8 mouse cellular contexts compared by ENCODE assay signal in genomic region chr4:132301965-132302938, GRCm38 (mm10). TPM values are rescaled to one million over a fixed set of nuclear protein-coding genes. Genes with fewer than 3 reads are reported as not detected.
A peak's percentile ranks its signal among the peaks of the same experiment; 100 is the strongest.
DNase-seq lines count a peak whose midpoint lies in the region; ATAC-seq and TF ChIP-seq lines count a peak whose summit lies in the region.

No protein-coding gene starts in this region.

- WGBS in forebrain, embryonic 14.5 days, result 63% methylated on average over 16 of the region's 16 CpGs
- WGBS in liver, embryonic 14.5 days (ENCODE audit: insufficient replicate concordance), result 56% methylated on average over 16 of the region's 16 CpGs

- peaks cover 29% of the 10 kb centered on the region for H3K4me1 ChIP-seq in erythroblast, embryonic 14.5 days (ENCODE audit: control insufficient read depth)
- H3K4me1 ChIP-seq in forebrain, embryonic 14.5 days (ENCODE audit: control insufficient read depth, insufficient read depth, low read length), result no peaks in the 10 kb centered on the region
- peaks cover 3 to 15% of the 10 kb centered on the region in 2 experiments; a peak in 3 of 4 replicates for H3K4me1 ChIP-seq in liver, embryonic 14.5 days (replicated peaks; ENCODE audit: control insufficient read depth in 2 of 2, insufficient read depth in 2 of 2, low read length in 1 of 2)

- ATAC-seq in erythroblast, adult 5-6 weeks (replicated peaks; ENCODE audit: low FRiP score, poor library complexity, severe bottlenecking), result no peak
- ATAC-seq in forebrain, embryonic 14.5 days, result no peak
- no peak for ATAC-seq in liver, embryonic 14.5 days (ENCODE audit: insufficient read depth)

- no peaks in the 10 kb centered on the region for H3K9me3 ChIP-seq in erythroblast, embryonic 14.5 days (ENCODE audit: control insufficient read depth, low read length)
- no peaks in the 10 kb centered on the region for H3K9me3 ChIP-seq in forebrain, embryonic 14.5 days (replicated peaks; ENCODE audit: control insufficient read depth, low read length)
- H3K9me3 ChIP-seq in liver, embryonic 14.5 days (ENCODE audit: control insufficient read depth, low read length), result no peaks in the 10 kb centered on the region

- H3K36me3 ChIP-seq in erythroblast, embryonic 14.5 days (ENCODE audit: control insufficient read depth), result no peaks in the 10 kb centered on the region
- no peaks in the 10 kb centered on the region for H3K36me3 ChIP-seq in forebrain, embryonic 14.5 days (ENCODE audit: control insufficient read depth, insufficient read depth, low read length)
- H3K36me3 ChIP-seq in liver, embryonic 14.5 days (replicated peaks; ENCODE audit: control insufficient read depth, insufficient read depth, low read depth), result no peaks in the 10 kb centered on the region

- peak overlapping the region; percentile 60; the same call in 1 of the 2 replicates for H3K4me2 ChIP-seq in forebrain, embryonic 14.5 days (ENCODE audit: low read length)
- peak overlapping the region; percentile 78 for H3K4me2 ChIP-seq in liver, embryonic 14.5 days (ENCODE audit: low read depth)

- DNase-seq in CD4-positive helper T cell, adult 2 months (ENCODE audit: low read depth, low spot score), result peak; percentile 48
- DNase-seq in forebrain, embryonic 14.5 days (ENCODE audit: low spot score), result no peak
- no peak for DNase-seq in liver, embryonic 14.5 days (ENCODE audit: low read depth in 3 of 3, low spot score in 3 of 3)
- DNase-seq in left cerebral cortex, adult 9 months (ENCODE audit: low spot score in 2 of 2), result no peak
- no peak for DNase-seq in lung, adult 18-20 months
- no peak for DNase-seq in right cerebral cortex, postnatal 4 days

- peak overlapping the region; percentile 68 for H3K4me3 ChIP-seq in erythroblast, embryonic 14.5 days (replicated peaks)
- peak overlapping the region; percentile 32; the same call in 1 of the 2 replicates for H3K4me3 ChIP-seq in forebrain, embryonic 14.5 days (ENCODE audit: low read depth, low read length)
- H3K4me3 ChIP-seq in liver, embryonic 14.5 days (ENCODE audit: insufficient read depth in 1 of 2, low read depth in 2 of 2, low read length in 2 of 2), result peak overlapping the region; percentile 55 to 64

- H3K27me3 ChIP-seq in erythroblast, embryonic 14.5 days (ENCODE audit: control insufficient read depth), result no peaks in the 10 kb centered on the region
- H3K27me3 ChIP-seq in forebrain, embryonic 14.5 days (replicated peaks; ENCODE audit: control insufficient read depth, insufficient read depth, low read length), result no peaks in the 10 kb centered on the region
- no peaks in the 10 kb centered on the region for H3K27me3 ChIP-seq in liver, embryonic 14.5 days (ENCODE audit: control insufficient read depth, insufficient read depth, low read length)

- TF ChIP-seq EP300 in liver, embryonic 14.5 days (IDR thresholded peaks at IDR 0.05; ENCODE audit: low read depth), result no peak

- TF ChIP-seq CTCF in liver, embryonic 14.5 days (IDR thresholded peaks at IDR 0.05; ENCODE audit: low read depth), result no peak

- no peak overlapping the region for H3K27ac ChIP-seq in forebrain, embryonic 14.5 days (ENCODE audit: low read depth, low read length)
- no peak overlapping the region for H3K27ac ChIP-seq in liver, embryonic 14.5 days

- H3K9ac ChIP-seq in forebrain, embryonic 14.5 days (ENCODE audit: low read length), result peak overlapping the region; percentile 52; the same call in 1 of the 2 replicates
- peak overlapping the region; percentile 65 for H3K9ac ChIP-seq in liver, embryonic 14.5 days (replicated peaks)

RNA-seq across cellular contexts. Expression of gene Rab42, which starts 0.9 kb away (rescaled TPM):
- polyA plus RNA-seq in erythroblast, embryonic 14.5 days (2012), result 0.05 TPM in 1 of 2 replicates, not detected in the other
- not detected in 2 replicates for total RNA-seq in erythroblast, adult 5-6 weeks (2015; ENCODE audit: low replicate concordance)
- total RNA-seq in erythroblast, adult 5-6 weeks (2017; ENCODE audit: low replicate concordance), result not detected in 2 replicates
- 0.30 and 0.79 TPM in 2 replicates for polyA plus RNA-seq in forebrain, embryonic 14.5 days (2014; fragmentation: Nextera tagmentation; extraction: Ambion mirVana)
- 0.33 and 0.47 TPM in 2 replicates for polyA plus RNA-seq in liver, embryonic 14.5 days (2012; rRNA removed)
- 0.25 and 0.27 TPM in 2 replicates for polyA plus RNA-seq in liver, embryonic 14.5 days (2014; fragmentation: Nextera tagmentation; extraction: Ambion mirVana)

RNA-seq across cellular contexts. Expression of gene Trnau1ap, which starts 27.1 kb away (rescaled TPM):
- 1.7 and 2.4 TPM in 2 replicates for polyA plus RNA-seq in erythroblast, embryonic 14.5 days (2012)
- total RNA-seq in erythroblast, adult 5-6 weeks (2015; ENCODE audit: low replicate concordance), result 11.9 and 12.5 TPM in 2 replicates
- total RNA-seq in erythroblast, adult 5-6 weeks (2017; ENCODE audit: low replicate concordance), result 12.4 and 13.2 TPM in 2 replicates
- polyA plus RNA-seq in forebrain, embryonic 14.5 days (2014; fragmentation: Nextera tagmentation; extraction: Ambion mirVana), result 87.3 and 97.9 TPM in 2 replicates
- 7.0 and 8.8 TPM in 2 replicates for polyA plus RNA-seq in liver, embryonic 14.5 days (2012; rRNA removed)
- 36.6 and 36.7 TPM in 2 replicates for polyA plus RNA-seq in liver, embryonic 14.5 days (2014; fragmentation: Nextera tagmentation; extraction: Ambion mirVana)

RNA-seq across cellular contexts. Expression of gene Taf12, which starts 28.1 kb away (rescaled TPM):
- 4.6 and 6.2 TPM in 2 replicates for polyA plus RNA-seq in erythroblast, embryonic 14.5 days (2012)
- 10.2 and 13.0 TPM in 2 replicates for total RNA-seq in erythroblast, adult 5-6 weeks (2015; ENCODE audit: low replicate concordance)
- total RNA-seq in erythroblast, adult 5-6 weeks (2017; ENCODE audit: low replicate concordance), result 8.9 and 18.8 TPM in 2 replicates
- 45.3 and 51.8 TPM in 2 replicates for polyA plus RNA-seq in forebrain, embryonic 14.5 days (2014; fragmentation: Nextera tagmentation; extraction: Ambion mirVana)
- polyA plus RNA-seq in liver, embryonic 14.5 days (2012; rRNA removed), result 10.4 and 24.5 TPM in 2 replicates
- 48.7 and 49.5 TPM in 2 replicates for polyA plus RNA-seq in liver, embryonic 14.5 days (2014; fragmentation: Nextera tagmentation; extraction: Ambion mirVana)

RNA-seq across cellular contexts. Expression of gene Gmeb1, which starts 40.9 kb away (rescaled TPM):
- polyA plus RNA-seq in erythroblast, embryonic 14.5 days (2012), result 1.8 and 2.8 TPM in 2 replicates
- 7.5 and 12.5 TPM in 2 replicates for total RNA-seq in erythroblast, adult 5-6 weeks (2015; ENCODE audit: low replicate concordance)
- 10.3 and 12.5 TPM in 2 replicates for total RNA-seq in erythroblast, adult 5-6 weeks (2017; ENCODE audit: low replicate concordance)
- 26.6 and 38.3 TPM in 2 replicates for polyA plus RNA-seq in forebrain, embryonic 14.5 days (2014; fragmentation: Nextera tagmentation; extraction: Ambion mirVana)
- polyA plus RNA-seq in liver, embryonic 14.5 days (2012; rRNA removed), result 6.3 and 8.1 TPM in 2 replicates
- 9.9 and 12.2 TPM in 2 replicates for polyA plus RNA-seq in liver, embryonic 14.5 days (2014; fragmentation: Nextera tagmentation; extraction: Ambion mirVana)

RNA-seq across cellular contexts. Expression of gene Rcc1, which starts 51.2 kb away (rescaled TPM):
- 4.3 and 4.4 TPM in 2 replicates for polyA plus RNA-seq in erythroblast, embryonic 14.5 days (2012)
- total RNA-seq in erythroblast, adult 5-6 weeks (2015; ENCODE audit: low replicate concordance), result 5.6 and 16.1 TPM in 2 replicates
- 12.4 and 17.8 TPM in 2 replicates for total RNA-seq in erythroblast, adult 5-6 weeks (2017; ENCODE audit: low replicate concordance)
- 42.2 and 42.4 TPM in 2 replicates for polyA plus RNA-seq in forebrain, embryonic 14.5 days (2014; fragmentation: Nextera tagmentation; extraction: Ambion mirVana)
- 21.5 and 22.2 TPM in 2 replicates for polyA plus RNA-seq in liver, embryonic 14.5 days (2012; rRNA removed)
- 27.2 and 32.0 TPM in 2 replicates for polyA plus RNA-seq in liver, embryonic 14.5 days (2014; fragmentation: Nextera tagmentation; extraction: Ambion mirVana)
